Mouse (Mus musculus) lung, embryonic 14.5 days (tissue): ENCODE results near the gene Pigk. TPM values are rescaled to one million over a fixed set of nuclear protein-coding genes. Genes with fewer than 3 reads are reported as not detected.

Source experiments
- ATAC-seq: fragments of 200-750 bp; cut with Nextera tagmentation; 2 replicates; pipeline ENCODE4 v1.8.0; 2017; ENCODE audit warnings: mild to moderate bottlenecking, moderate TSS enrichment, moderate library complexity; ENCODE audit not compliant: insufficient read depth
- DNase-seq: peaks from one replicate; pipeline ENCODE4 v3.0.0-alpha.2; 2015
- H3K27ac ChIP-seq: fragments of 300-500 bp; sonication (generic); 2 replicates; pipeline ENCODE4 v1.5.1; 2014; ENCODE audit warnings: low read depth, mild to moderate bottlenecking, moderate library complexity
- H3K27me3 ChIP-seq: fragments of 300-500 bp; sonication (generic); 2 replicates; pipeline ENCODE4 v1.6.1; 2014; ENCODE audit warnings: low read length, control low read depth; ENCODE audit not compliant: insufficient read depth
- H3K36me3 ChIP-seq: fragments of 300-500 bp; sonication (generic); 2 replicates; pipeline ENCODE4 v1.6.1; 2014; ENCODE audit warnings: control low read depth; ENCODE audit not compliant: insufficient read depth
- H3K4me1 ChIP-seq: fragments of 300-500 bp; sonication (generic); 2 replicates; pipeline ENCODE4 v1.6.1; 2014; ENCODE audit warnings: antibody characterized with exemption, control low read depth; ENCODE audit not compliant: insufficient read depth
- H3K4me2 ChIP-seq: fragments of 300-500 bp; sonication (generic); 2 replicates; pipeline ENCODE4 v1.6.1; 2014; ENCODE audit warnings: mild to moderate bottlenecking
- H3K4me3 ChIP-seq: fragments of 300-500 bp; sonication (generic); 2 replicates; pipeline ENCODE4 v1.5.1; 2014; ENCODE audit warnings: low read depth, low read length
- H3K9ac ChIP-seq: fragments of 300-500 bp; sonication (generic); 2 replicates; pipeline ENCODE4 v1.6.1; 2014
- H3K9me3 ChIP-seq: fragments of 300-500 bp; sonication (generic); 2 replicates; pipeline ENCODE4 v1.6.1; 2016; ENCODE audit warnings: low read depth, low read length, control low read depth
- CTCF ChIP-seq: IDR thresholded peaks from 2 replicates; pipeline ENCODE4 v1.5.1; 2016; ENCODE audit warnings: antibody characterized with exemption, low read depth
- WGBS: fragments of 180-500 bp; shearing (Covaris S2); extraction: QIAGEN DNeasy Blood & Tissue Kit; methylation state at CpG from one replicate; pipeline ENCODE4 v1.1.7; 2014; 5-methylcytosine and 5-hydroxymethylcytosine counted together
- polyA plus RNA-seq: library from polyadenylated mRNA; unstranded; fragments of >200 nt; fragmentation: Nextera tagmentation; extraction: Ambion mirVana; gene quantifications from 2 replicates; pipeline ENCODE4 v1.2.1, GENCODE M21; 2014

Pigk gene
- polyA plus RNA-seq, 1 experiment from 2014 or later: 50.3 TPM

GRCm38 (mm10) chr3:152894935-152895334 is 181.0 kb downstream of the Pigk start:
- 33% methylated on average over 4 of the region's 4 CpGs for WGBS
- ATAC-seq: no peak

DNA sequence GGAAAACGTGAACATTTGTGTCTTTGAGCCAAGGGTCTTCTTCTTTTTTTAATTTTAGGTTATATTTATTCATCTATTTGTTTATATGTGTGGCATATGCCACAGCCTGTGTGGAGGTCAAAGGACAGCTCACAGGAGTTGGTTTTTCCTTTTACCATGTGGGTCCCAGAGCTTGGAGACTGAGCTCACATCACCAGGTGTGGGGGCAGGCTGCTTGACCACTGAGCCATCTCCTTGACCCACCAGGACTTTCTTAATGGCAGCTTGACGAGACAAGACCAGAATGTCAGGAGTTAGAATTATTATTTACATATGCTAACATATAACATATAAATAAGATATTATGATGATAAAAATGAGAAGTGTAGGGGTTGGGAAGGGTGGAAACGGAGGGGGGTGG is 182.2 kb downstream of the Pigk start:
- no peak for ATAC-seq
- H3K27ac ChIP-seq: no peak overlapping the region
- no peaks in the 10 kb centered on the region for H3K4me1 ChIP-seq
- DNase-seq: no peak
- H3K36me3 ChIP-seq: no peaks in the 10 kb centered on the region
- H3K9ac ChIP-seq: no peak overlapping the region
- WGBS: 59% methylated on average over 3 of the region's 3 CpGs
- no peaks in the 10 kb centered on the region for H3K9me3 ChIP-seq
- no peak for TF ChIP-seq CTCF
- no peaks in the 10 kb centered on the region for H3K27me3 ChIP-seq
- H3K4me2 ChIP-seq: no peak overlapping the region
- H3K4me3 ChIP-seq: no peak overlapping the region

More at GRCm38 (mm10) chr3:152894935-152895334, 181.0 kb downstream of the Pigk start:
- no peaks in the 10 kb centered on the region for H3K36me3 ChIP-seq
- no peaks in the 10 kb centered on the region for H3K27me3 ChIP-seq
- H3K4me1 ChIP-seq: no peaks in the 10 kb centered on the region
- no peak overlapping the region for H3K27ac ChIP-seq
- H3K9ac ChIP-seq: no peak overlapping the region
- H3K4me2 ChIP-seq: no peak overlapping the region
- TF ChIP-seq CTCF: no peak
- H3K4me3 ChIP-seq: no peak overlapping the region
- no peak for DNase-seq
- H3K9me3 ChIP-seq: no peaks in the 10 kb centered on the region

DNA sequence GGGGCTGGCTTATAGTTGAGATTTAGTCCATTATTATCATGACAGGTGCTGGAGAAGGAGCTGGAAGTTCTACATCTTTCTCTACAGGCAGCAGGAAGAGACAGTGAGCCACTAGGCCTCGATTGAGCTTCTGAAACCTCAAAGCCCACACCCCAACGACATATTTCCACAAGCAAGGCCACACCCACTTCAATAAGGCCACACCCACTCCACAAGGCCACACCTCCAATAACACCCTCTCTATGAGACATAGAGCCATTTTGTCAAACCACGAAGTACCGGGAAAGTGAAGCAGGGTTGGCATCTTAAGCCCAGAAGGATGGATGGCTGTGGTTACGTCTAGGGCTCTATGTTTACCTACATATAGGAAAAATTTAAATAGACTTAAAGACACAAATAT is 183.3 kb downstream of the Pigk start:
- Histone ChIP-seq H3K9me3 (no peaks in the 10 kb centered on the region), H3K27ac (no peak overlapping the region), H3K9ac (no peak overlapping the region), H3K4me3 (no peak overlapping the region), H3K27me3 (no peaks in the 10 kb centered on the region), H3K36me3 (no peaks in the 10 kb centered on the region), H3K4me1 (no peaks in the 10 kb centered on the region), H3K4me2 (no peak overlapping the region)
- WGBS: 77% methylated on average over 5 of the region's 5 CpGs
- ATAC-seq (no peak), DNase-seq (no peak)
- no peak for TF ChIP-seq CTCF

DNA sequence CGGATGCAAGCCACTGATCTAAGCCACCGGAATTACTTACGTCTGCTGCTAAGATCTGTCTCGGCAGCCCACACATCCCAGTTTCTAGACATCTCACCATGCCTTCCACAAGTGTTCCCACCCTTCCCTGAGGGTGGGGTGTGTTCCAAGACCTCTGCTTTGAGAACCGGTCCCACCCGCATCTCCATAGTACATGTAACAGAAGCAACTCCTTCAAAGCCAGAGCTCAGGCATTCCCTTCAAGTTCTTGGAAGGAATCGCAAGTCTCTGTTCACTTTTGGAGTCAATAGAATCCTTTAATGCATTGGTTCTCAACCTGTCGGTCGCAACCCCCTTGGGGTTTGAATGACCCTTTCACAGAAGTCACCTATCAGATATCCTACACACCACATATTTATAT is 185.0 kb downstream of the Pigk start:
- Histone ChIP-seq H3K9ac (no peak overlapping the region), H3K27me3 (no peaks in the 10 kb centered on the region), H3K4me1 (no peaks in the 10 kb centered on the region), H3K9me3 (no peaks in the 10 kb centered on the region), H3K4me3 (no peak overlapping the region), H3K4me2 (no peak overlapping the region), H3K36me3 (no peaks in the 10 kb centered on the region), H3K27ac (no peak overlapping the region)
- WGBS: 91% methylated on average over 9 of the region's 9 CpGs
- DNase-seq (no peak), ATAC-seq (no peak)
- no peak for TF ChIP-seq CTCF

DNA sequence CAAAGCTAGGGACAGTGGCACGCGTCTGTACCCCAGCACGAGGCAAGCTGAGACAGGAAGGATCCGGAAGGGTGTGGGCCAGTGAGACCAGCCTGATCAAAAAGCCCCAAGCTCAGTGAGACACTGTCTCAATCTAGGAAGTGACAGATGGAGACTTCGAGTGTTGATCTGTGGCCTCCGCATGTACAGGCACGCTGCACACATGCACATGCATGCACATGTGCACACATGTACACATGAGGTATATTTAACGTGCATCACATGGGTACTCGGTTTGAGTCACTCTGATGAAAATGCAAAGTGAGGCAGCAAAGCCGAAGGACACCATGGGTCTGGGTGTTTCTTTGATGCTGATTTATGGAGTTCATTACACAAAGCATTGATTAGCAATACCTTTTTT is 191.1 kb downstream of the Pigk start:
- H3K9me3 ChIP-seq: no peaks in the 10 kb centered on the region
- no peak overlapping the region for H3K4me2 ChIP-seq
- DNase-seq: no peak
- 90% methylated on average over 10 of the region's 10 CpGs for WGBS
- H3K9ac ChIP-seq: no peak overlapping the region
- no peak for TF ChIP-seq CTCF
- H3K36me3 ChIP-seq: no peaks in the 10 kb centered on the region
- H3K27me3 ChIP-seq: no peaks in the 10 kb centered on the region
- H3K4me3 ChIP-seq: no peak overlapping the region
- H3K27ac ChIP-seq: no peak overlapping the region
- no peaks in the 10 kb centered on the region for H3K4me1 ChIP-seq
- ATAC-seq: no peak

DNA sequence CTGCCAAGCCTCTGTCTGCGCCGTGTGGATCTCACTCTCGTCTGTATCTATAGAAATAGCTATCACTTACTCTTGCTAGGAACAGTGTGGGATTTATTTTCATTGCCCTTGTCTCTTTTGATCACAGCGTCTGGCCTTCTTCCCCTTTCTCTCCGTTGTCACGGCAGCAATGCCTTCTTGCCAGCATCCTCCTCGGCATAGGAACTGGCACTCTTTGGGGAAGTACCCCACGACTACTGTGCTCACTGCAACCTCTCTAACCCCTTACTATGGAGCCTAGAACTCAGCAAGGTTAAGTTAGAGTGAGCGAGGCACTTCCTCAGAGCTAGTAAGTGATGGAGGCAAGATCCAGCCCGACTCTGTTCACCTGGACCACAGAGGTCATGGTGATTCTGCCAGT is 191.9 kb downstream of the Pigk start:
- Histone ChIP-seq H3K27me3 (no peaks in the 10 kb centered on the region), H3K4me3 (no peak overlapping the region), H3K4me2 (no peak overlapping the region), H3K9me3 (no peaks in the 10 kb centered on the region), H3K4me1 (no peaks in the 10 kb centered on the region), H3K36me3 (no peaks in the 10 kb centered on the region), H3K27ac (no peak overlapping the region), H3K9ac (no peak overlapping the region)
- no peak for TF ChIP-seq CTCF
- 48% methylated on average over 10 of the region's 10 CpGs for WGBS
- DNase-seq: no peak
- ATAC-seq: no peak

DNA sequence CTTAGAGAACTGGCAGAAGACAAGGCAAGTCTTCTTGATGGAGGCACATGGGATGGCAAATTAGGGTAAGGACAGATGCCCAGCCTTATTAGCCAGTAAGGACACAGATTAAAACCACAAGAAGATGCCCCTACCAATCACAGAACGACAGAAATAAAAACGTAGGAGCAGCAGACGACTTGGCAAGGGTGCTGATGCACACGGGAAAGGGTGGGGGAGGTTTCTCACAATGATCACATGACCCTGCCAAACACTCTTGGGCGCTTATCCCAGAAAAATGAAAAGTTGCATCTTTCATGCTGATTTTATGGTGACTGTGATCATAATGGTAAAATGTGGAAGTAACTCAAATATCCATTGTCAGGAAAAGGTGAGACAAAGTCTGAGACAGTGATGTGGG is 193.2 kb downstream of the Pigk start:
- no peak overlapping the region for H3K9ac ChIP-seq
- H3K27me3 ChIP-seq: no peaks in the 10 kb centered on the region
- 59% methylated on average over 5 of the region's 5 CpGs for WGBS
- no peak for TF ChIP-seq CTCF
- no peaks in the 10 kb centered on the region for H3K9me3 ChIP-seq
- H3K27ac ChIP-seq: no peak overlapping the region
- H3K4me1 ChIP-seq: no peaks in the 10 kb centered on the region
- H3K4me3 ChIP-seq: no peak overlapping the region
- DNase-seq (no peak), ATAC-seq (no peak)
- no peak overlapping the region for H3K4me2 ChIP-seq
- H3K36me3 ChIP-seq: no peaks in the 10 kb centered on the region

DNA sequence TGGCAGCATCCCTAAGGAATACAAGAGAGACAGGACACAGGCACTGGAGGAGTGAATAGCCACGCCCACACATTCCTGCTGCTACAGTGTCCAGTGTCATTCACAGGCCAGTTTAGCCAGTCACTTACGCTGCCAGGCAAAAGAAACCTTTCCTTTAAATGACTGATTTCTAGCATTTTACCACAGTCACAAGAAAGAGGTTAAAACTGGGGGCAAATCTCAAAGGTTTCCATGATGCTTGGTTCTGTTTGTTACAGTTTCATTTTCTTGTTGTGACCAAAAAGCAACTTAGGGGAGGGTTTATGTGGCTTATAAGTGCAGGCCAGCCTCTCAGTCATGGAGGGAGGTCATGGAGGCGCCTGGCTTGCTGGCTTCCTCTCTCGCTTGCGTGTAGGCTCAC is 193.8 kb downstream of the Pigk start:
- 77% methylated on average over 5 of the region's 5 CpGs for WGBS
- H3K9ac ChIP-seq: no peak overlapping the region
- H3K9me3 ChIP-seq: no peaks in the 10 kb centered on the region
- H3K4me2 ChIP-seq: no peak overlapping the region
- no peak overlapping the region for H3K4me3 ChIP-seq
- no peaks in the 10 kb centered on the region for H3K36me3 ChIP-seq
- H3K27ac ChIP-seq: no peak overlapping the region
- no peak for DNase-seq
- no peak for ATAC-seq
- TF ChIP-seq CTCF: no peak
- H3K27me3 ChIP-seq: no peaks in the 10 kb centered on the region
- H3K4me1 ChIP-seq: no peaks in the 10 kb centered on the region
